Mouse (Mus musculus): ENCODE data around the gene Rps27. TPM values are rescaled to one million over a fixed set of nuclear protein-coding genes. Genes with fewer than 3 reads are reported as not detected.

Rps27 gene
- total RNA-seq, 2 experiments from 2014 or later: 834 to 845 TPM

DNA sequence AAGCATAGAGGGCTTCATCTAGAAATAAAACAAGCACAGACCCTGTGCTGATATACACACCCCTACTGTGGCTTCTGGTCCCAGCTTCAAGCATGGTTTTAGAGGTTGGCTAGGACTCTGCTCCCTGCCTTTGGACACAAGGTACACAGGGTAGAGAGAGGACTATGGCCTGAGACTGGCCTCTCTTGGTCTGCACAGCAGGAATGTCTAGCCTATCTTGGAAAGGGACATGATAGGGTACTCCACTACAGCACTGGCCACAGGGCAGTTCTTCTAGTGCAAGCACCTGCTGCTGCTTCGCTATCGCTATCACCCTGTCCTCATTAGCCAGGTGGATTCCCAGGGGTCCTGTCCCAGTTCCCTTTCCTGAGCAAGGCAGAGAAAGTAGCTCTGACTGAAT is 27.8 kb upstream of the Rps27 start:
- no peak for DNase-seq (ENCODE audit: low spot score in 2 of 2)
- intact Hi-C loops (cut with DNase I): no loop called here

DNA sequence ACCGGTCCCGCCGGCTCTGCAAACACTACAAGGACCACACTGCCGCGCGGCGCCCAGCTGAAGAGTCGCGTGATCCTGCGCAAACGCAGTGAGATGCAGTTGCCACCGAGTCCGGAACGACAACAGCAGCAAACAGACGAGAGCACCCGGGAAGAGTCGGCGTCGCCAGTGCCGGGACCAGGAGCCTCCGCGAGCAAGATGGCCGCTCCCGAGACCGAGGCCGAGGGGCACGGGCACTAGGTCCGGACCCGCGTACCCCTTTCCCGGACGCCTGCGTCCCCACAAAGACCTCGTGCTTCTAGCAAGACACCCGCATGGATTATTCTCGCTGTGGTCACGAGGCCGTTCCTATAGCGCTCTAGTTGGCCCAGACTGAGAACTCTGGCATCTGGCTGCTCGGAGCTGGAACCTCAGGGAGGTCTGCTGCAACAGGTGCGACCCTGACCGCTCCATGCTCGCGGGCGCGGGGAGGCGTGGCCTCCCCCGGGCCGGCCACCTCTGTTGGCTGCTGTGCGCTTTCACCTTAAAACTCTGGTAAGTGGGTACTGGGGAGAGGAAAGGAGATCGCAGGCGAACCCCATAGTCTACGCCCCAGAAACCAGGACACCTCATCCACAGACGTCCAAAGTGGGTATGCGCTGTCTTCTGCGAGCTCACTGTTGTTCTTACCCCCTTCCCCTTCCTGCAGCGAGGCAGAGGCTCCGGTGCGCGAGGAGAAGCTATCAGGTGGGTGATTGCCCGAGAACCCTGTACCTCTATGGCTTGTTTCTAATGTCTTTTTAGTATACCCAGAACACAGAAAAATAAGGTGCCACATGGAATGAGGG is 18.3 kb upstream of the Rps27 start, which contains the start of gene Jtb:
Gene Jtb, plus strand, starts transcription at position 91 of the 827 bp plus-strand sequence.
- DNase-seq (ENCODE audit: low spot score in 2 of 2): peak; percentile 95
- intact Hi-C loops (cut with DNase I): no loop called here

DNA sequence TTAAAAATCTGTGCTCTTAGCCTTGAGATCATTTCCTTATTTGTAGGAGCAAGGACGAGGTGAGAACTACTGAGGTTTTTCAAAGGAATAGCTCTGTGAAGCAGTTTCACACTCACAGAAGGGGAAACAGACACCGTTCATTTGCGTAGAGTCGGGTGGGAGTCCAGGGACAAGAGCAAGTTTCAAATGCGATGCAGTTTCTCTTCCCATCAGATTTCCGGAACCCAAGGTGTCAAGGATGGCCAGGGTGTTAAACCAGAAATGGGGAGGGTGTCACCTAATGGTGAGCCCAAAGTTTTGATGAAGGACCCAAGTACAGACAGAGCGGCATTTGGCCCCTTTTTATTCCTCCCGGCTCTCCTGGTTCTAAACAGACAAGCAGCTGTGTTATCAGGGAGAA is 17.6 kb upstream of the Rps27 start:
- DNase-seq (ENCODE audit: low spot score in 2 of 2): no peak
- intact Hi-C loops (cut with DNase I): no loop called here

DNA sequence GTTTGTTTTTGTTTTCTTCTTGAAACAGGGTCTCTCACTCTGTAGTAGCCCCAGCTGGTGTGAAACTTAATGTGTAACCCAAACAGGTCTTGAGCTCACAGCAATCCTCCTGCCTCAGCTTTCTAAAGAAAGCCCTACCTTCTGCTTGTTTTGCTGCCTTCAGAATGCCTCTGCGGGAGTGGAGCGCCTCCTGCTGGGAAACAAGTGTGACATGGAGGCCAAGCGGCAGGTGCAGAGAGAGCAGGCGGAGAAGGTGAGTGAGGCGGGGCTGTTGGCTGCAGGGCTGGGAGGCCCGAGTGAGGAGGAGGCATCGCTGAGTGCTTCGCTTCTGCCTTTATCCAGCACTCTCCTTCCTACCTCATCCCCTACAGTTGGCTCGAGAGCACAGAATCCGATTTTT is 10.9 kb upstream of the Rps27 start:
- DNase-seq (ENCODE audit: low spot score in 2 of 2): no peak
- intact Hi-C loops (cut with DNase I): loop anchor here (5.0 kb wide), 1 partner anchor 148 kb away; no protein-coding TSS in a partner anchor

DNA sequence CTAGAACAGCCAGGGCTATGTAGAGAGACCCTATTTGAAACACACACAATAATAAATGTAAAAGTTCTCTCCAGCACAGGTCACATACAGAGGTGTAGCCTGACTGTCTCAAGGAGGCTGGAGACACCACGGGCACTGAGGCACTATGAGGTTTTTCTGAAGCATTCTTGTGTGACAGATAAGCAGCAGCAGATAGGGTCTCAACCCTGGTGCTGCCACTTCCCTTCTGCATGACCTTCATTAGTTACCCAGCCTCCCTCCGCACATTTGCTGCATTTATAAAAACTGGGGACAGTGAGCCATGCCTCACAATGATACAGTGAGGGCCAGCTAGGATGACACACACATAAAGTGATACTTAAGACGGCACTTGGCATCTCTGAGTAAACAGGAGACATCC is 9.5 kb upstream of the Rps27 start:
- intact Hi-C loops (cut with DNase I): loop anchor here (5.0 kb wide), 1 partner anchor 149 kb away; no protein-coding TSS in a partner anchor
- DNase-seq (ENCODE audit: low spot score in 2 of 2): no peak

DNA sequence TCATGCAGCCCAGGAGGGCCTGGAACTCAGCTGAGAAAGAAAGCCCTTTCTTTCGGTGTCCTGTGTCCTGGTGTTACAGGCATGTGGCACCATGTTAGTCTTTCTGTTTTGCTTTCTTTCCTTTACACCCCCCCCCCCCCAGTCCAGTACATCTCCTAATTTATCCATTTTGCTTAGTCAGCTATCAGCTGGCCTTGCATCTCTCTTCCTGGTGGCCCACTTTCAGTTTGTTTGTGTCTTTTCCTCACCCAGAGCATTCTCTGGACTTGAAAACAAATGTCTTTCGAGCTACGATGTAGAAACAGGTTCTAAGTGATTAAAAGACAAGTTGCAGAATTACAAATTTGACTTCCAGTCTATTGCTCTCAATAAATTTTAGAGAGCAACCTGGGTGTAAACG is 9.0 kb upstream of the Rps27 start:
- intact Hi-C loops (cut with DNase I): loop anchor here (5.0 kb wide), 1 partner anchor 150 kb away; no protein-coding TSS in a partner anchor

DNA sequence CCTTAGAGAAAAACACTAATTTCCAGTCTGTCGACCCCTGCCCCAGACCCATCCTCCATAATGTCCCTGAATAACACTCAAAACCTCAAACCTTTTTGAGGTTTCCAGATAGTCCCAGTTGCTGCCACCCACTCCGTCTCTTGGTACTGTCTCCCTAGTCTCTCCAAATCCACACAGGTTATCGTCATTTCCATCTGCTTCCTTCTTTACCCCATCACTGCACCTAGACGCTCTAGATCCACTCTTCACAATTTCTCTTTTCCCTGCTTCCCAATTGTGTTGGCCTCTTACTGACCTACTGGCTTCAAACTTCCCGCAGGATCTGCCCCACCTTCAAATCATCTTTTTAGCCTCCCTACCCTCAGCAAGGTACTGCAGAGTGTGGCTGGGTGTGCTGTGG is 7.7 kb upstream of the Rps27 start:
- DNase-seq (ENCODE audit: low spot score in 2 of 2): no peak
- intact Hi-C loops (cut with DNase I): loop anchor here (5.0 kb wide), 1 partner anchor 151 kb away; no protein-coding TSS in a partner anchor

More for the DNA sequence above, 9.0 kb upstream of the Rps27 start:
- no peak for DNase-seq (ENCODE audit: low spot score in 2 of 2)

DNA sequence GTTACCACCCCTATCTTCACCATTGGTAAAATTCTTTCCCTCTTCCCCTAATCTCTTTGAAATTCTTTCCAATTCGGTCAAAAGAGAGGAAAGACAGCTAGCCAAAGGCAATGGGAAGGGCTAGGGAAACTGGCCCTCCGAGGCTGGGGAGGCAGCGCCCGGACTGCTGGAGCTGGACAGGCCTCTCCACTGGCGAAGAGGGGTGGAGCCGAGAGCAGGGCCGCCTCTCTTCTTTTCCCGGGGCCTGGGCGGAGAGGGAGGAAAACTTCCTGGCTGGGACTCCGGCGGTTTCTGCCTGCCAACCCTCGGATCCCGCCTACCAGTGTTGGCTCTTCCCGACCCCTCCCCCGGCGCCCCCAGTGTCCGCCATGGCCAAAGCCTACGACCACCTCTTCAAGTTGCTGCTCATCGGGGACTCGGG is 7.1 kb upstream of the Rps27 start:
- DNase-seq (ENCODE audit: low spot score in 2 of 2): peak; percentile 13 to 29
- intact Hi-C loops (cut with DNase I): loop anchor here (5.0 kb wide), 1 partner anchor 152 kb away; no protein-coding TSS in a partner anchor

DNA sequence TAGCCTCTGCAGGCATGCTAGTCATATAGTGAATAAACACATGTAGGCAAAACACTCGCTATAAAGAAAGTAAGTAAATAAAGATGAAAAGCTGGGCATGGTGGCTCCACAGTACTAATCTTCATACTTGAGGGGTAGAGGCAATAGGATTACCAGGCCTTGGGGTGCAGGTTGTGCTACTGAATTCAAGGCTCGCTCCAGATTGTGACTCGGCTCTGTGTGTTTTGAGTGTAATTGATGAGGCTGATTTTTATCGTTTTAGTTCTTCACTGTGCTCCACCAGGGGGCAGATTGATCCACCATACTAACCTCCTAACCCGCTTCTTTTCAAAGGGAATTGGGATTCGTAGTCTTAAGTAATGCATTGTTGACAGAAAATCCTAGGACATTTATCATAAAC is 6.6 kb upstream of the Rps27 start:
- intact Hi-C loops (cut with DNase I): loop anchor here (5.0 kb wide), 1 partner anchor 152 kb away; no protein-coding TSS in a partner anchor
- peak in 1 of 2 experiments; percentile 27 for DNase-seq (ENCODE audit: low spot score in 2 of 2)

DNA sequence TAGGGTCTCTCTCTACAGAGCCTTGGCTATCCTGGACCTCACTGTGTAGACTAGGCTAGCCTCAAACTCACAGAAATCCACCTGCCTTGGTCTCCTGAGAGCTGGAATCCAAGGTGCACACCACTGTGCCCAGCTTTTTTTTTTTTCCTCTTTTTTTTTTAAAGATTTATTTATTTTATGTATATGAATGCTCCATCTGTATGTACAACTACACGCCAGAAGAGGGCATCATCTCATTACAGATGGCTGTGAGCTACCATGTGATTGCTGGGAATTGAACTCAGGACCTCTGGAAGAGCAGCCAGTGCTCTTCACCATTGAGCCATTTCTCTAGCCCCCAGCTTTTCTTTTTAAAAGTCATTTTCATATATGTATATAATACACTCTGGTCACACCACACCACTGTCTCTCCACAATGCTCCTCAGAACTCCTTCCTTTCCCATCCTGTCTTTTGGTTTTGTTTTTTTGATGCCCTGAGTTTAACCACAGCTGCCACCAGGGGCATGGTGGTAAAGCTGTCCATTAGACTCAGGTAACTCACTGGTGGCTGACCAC is 2.5 kb upstream of the Rps27 start:
- intact Hi-C loops (cut with DNase I): no loop called here

DNA sequence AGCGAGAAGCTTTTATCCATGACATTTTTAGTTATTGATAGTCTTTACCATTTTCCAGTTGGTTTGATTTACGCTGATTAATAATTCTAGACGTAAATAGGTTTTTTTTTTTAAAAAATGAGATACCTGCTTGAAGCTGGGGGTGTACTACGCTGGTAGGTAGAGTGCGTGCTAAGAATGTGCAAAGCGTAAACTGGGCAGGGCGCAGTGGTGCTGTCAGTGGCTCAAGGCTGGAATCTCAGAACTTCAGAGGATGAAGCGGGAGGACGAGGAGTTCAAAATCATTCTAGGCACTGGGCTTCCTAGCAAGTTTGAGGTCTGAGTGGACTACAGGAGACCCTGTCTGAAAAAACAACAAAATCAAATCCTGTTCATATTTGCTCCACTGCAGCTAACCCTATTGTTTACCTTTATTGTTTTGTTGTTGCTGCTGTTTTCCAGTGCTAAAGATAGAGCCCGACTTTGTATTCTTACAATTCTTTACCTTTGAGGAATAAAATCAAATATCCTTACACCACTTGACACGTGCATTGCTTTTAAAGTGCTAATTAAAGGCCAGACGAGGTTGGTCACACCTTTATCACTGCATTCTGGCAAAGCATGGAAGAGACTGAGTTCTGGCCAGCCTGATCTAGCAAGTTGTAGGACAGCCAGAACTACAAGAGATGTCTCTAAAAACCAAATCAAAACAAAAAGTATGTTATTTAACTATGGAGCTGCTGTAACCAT is 669 bp upstream of the Rps27 start:
- intact Hi-C loops (cut with DNase I): loop anchor here (5.0 kb wide), 1 partner anchor 33 kb away; the partner anchor contains the start of gene Slc39a1

More for the DNA sequence above, 2.5 kb upstream of the Rps27 start:
- DNase-seq (ENCODE audit: low spot score in 2 of 2): no peak

DNA sequence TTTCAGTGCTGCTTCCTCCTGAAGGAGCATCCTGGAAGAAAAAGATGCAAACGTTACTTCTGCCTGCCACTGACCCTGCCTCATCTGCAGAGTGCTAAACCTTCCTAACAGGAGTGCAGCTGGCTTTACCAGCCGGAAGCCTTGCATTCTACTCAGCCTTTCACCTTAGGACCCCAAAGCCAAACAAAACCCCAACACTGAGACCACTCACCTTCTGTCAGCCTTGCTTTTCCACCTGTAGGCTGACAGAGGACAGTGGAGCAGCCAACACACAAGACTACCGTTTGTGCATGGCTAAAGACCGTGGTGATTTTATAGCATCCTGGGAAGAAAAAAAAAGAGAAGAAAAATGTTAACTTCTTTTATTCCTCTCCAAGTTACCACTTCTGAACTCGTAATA is 728 bp downstream of the Rps27 start:
- DNase-seq (ENCODE audit: low spot score in 2 of 2): no peak
- intact Hi-C loops (cut with DNase I): loop anchor here (5.0 kb wide), 1 partner anchor 35 kb away; the partner anchor contains the start of gene Slc39a1

More for the DNA sequence above, 669 bp upstream of the Rps27 start:
- peak in 1 of 2 experiments; percentile 5 for DNase-seq (ENCODE audit: low spot score in 2 of 2)

DNA sequence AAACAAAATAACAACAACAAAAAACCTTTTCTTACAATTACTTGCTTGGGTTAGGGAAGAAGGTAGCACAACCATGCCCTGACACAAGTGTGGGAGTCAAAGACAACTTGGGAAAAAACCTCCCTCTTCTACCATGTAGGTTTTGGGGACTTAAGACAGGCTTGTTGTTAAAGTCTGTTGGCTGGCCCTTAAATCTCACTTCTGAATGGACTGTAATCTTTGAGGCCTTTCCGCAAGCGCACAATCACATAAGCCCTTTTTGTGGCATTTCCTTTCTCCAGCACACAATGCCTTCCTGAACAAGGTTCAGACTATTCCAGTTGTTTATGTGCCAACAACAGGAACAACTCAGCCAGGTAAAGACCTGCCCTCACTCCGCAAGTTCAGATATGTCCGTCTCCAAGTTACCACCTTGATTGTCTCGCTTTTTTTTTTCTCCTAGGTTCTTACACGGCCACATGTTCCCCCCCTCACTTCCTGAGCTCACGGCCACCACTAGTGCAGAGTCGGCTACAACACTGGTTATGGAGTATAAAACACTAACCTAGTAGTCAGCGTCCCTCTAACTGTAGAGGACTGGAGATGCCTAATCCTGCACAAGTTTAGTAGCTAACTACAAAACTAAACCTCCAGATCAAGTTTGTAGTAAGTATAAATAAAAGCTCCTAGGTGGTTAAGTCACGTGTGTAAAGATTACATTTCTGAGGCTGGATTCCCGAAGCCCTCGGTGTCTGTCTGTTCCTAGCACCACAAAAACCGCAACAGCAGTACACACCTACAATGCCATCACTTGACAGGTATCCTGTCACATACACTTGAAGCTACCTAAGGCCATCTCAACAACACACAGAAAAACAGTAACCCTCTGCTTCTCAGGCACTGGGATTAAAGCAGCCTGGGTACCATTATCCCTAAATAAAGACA is 1.7 kb downstream of the Rps27 start:
- no peak for DNase-seq (ENCODE audit: low spot score in 2 of 2)
- intact Hi-C loops (cut with DNase I): loop anchor here (5.0 kb wide), 1 partner anchor 36 kb away; the partner anchor contains the start of gene Slc39a1

DNA sequence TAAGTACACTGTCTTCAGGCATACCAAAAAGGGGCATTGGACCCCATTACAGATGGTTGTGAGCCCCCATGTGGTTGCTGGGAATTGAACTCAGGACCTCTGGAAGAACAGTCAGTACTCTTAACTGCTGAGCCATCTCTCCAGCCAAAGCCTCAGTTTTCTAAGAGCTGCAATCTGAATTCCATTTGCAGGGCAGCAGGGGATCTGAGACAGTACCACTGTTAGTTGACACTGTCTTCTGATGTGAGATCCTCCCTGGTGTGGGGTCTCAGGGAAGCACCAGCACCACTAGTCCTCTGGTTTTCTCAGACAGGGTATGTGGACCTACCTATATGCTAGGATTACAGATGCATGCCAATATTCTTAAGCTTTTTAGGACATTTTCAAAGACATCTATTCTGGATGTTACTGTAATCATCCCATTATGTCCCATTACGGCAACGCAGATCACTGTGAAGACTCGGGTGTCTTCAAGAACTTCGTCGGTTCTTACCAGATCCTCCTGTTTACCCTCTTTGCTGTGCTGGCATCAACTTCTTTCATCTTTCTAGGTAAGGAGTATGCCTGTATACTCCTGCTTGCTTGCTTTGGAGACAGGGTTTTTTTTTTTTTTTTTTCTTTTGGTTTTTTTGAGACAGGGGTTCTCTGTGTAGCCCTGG is 3.4 kb downstream of the Rps27 start:
- intact Hi-C loops (cut with DNase I): loop anchor here (5.0 kb wide), 1 partner anchor 37 kb away; the partner anchor contains the start of gene Slc39a1

DNA sequence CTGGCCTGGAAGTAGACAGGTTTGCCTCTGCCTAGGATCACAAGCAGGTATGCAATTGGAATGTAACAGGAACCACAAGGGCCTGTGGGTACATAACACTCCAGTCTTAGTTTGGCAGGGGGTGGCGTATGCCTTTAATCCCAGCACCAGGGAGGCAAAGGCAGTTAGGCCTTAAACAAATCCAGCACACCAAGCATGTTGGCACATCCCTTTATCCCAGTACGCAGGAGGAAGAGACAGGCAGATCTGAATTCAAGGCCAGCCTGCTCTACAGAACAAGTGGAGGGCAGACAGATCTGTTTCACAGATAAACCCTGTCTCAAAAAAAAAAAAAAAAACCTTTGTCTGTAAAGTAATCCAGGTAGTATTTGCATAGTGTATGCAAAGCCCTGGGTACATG is 4.8 kb downstream of the Rps27 start:
- no peak for DNase-seq (ENCODE audit: low spot score in 2 of 2)
- intact Hi-C loops (cut with DNase I): no loop called here

More for the DNA sequence above, 3.4 kb downstream of the Rps27 start:
- no peak for DNase-seq (ENCODE audit: low spot score in 2 of 2)

DNA sequence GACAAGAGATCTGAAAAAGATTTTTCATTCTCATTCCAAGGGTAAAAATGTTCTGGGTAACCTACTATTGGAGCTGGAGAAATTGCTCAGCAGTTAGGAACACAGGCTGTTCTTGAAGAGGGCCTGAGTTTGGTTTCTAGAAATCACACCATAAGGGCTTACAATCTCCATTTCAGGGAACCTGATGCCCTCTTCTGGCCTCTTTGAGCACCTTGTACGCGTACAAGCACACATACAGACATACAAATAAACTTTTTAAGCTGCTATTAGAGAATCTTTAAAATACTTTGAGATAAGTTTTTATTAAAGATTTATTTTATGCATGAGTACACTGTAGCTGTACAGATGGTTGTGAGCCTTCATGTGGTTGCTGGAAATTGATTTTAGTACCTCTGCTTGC is 8.9 kb downstream of the Rps27 start:
- no peak for DNase-seq (ENCODE audit: low spot score in 2 of 2)
- intact Hi-C loops (cut with DNase I): no loop called here

DNA sequence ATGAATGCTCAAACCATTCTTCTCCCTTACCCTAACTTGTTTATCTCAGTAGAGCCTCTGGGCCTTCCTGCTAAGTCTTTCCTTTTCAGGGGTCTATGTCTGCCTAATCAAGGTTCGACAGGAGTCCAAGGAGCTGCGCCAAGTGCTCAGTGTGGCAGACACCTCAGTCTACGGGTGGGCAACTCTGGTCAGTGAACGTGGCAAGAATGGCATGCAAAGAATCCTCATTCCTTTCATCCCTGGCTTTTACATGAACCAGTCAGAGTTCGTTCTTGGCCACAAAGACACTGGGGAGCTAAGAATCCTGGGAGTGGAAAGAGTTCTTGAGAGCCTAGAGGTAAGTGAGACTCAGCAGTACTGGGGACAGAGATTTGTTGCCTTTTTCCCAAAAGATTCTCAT is 9.8 kb downstream of the Rps27 start:
- intact Hi-C loops (cut with DNase I): no loop called here
- DNase-seq (ENCODE audit: low spot score in 2 of 2): no peak

DNA sequence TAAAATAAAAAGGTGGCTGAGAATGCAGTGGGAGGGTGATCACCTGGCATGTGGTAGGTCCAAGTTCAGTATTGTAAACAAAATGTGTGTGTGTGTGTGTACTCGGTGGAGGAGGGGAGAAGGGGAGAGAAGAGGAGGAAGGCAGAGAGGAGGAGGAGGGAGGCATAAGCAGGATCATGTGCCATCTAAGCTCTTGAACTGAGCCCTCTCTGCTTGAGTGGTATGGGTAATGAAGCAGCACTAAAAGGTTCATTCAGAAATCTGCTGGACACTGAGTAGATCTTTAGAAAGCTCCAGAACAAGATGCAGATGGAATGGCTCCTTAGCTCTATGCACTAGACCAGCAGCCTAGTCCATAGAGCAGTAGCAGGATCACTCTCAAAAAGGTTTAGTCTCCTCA is 10.6 kb downstream of the Rps27 start:
- intact Hi-C loops (cut with DNase I): no loop called here
- no peak for DNase-seq (ENCODE audit: low spot score in 2 of 2)
